Mouse (Mus musculus): ENCODE measurements around the gene Gjc1. TPM values are rescaled to one million over a fixed set of nuclear protein-coding genes. Genes with fewer than 3 reads are reported as not detected.

The Gjc1 gene
- polyA plus RNA-seq, 1 experiment from 2014 or later, result 78.5 TPM

- no peaks in the 10 kb centered on the region for H3K36me3 ChIP-seq (ENCODE audit: control insufficient read depth, insufficient read depth, low read length)
- H3K4me3 ChIP-seq (ENCODE audit: low read depth, low read length), result no peak overlapping the region
- no peaks in the 10 kb centered on the region for H3K9me3 ChIP-seq (ENCODE audit: control insufficient read depth, low read length)
- H3K27me3 ChIP-seq (ENCODE audit: control insufficient read depth, insufficient read depth, low read length), result no peaks in the 10 kb centered on the region; the same call in 1 of the 2 replicates
- no peak overlapping the region for H3K9ac ChIP-seq (ENCODE audit: low read depth, low read length)
- no peak overlapping the region for H3K27ac ChIP-seq (ENCODE audit: low read depth, low read length)
- H3K4me2 ChIP-seq (replicated peaks; ENCODE audit: low read depth, low read length), result no peak overlapping the region
- ATAC-seq (ENCODE audit: low FRiP score), result no peak
- peak; percentile 25 for DNase-seq (ENCODE audit: low spot score)
- peaks cover 3% of the 10 kb centered on the region for H3K4me1 ChIP-seq (replicated peaks; ENCODE audit: control insufficient read depth, insufficient read depth, low read length)
- 58% methylated on average over 6 of the region's 6 CpGs for WGBS
These were observed 1.7 kb upstream of the Gjc1 start for GRCm38 (mm10) chr11:102821231-102821630.

GRCm38 (mm10) chr11:102820432-102820831 is 932 bp upstream of the Gjc1 start:
- Histone ChIP-seq H3K9ac (ENCODE audit: low read depth, low read length) (no peak overlapping the region), H3K4me3 (ENCODE audit: low read depth, low read length) (no peak overlapping the region), H3K27me3 (ENCODE audit: control insufficient read depth, insufficient read depth, low read length) (no peaks in the 10 kb centered on the region; the same call in 1 of the 2 replicates), H3K4me1 (replicated peaks; ENCODE audit: control insufficient read depth, insufficient read depth, low read length) (peaks cover 3% of the 10 kb centered on the region), H3K27ac (ENCODE audit: low read depth, low read length) (no peak overlapping the region), H3K4me2 (replicated peaks; ENCODE audit: low read depth, low read length) (no peak overlapping the region), H3K36me3 (ENCODE audit: control insufficient read depth, insufficient read depth, low read length) (no peaks in the 10 kb centered on the region), H3K9me3 (ENCODE audit: control insufficient read depth, low read length) (no peaks in the 10 kb centered on the region)
- DNase-seq (ENCODE audit: low spot score), result peak; percentile 9
- no peak for ATAC-seq (ENCODE audit: low FRiP score)
- 8% methylated on average over 3 of the region's 3 CpGs for WGBS

GRCm38 (mm10) chr11:102819783-102820385 is 384 bp upstream of the Gjc1 start:
- H3K4me1 ChIP-seq (replicated peaks; ENCODE audit: control insufficient read depth, insufficient read depth, low read length), result peaks cover 3% of the 10 kb centered on the region
- H3K27ac ChIP-seq (ENCODE audit: low read depth, low read length), result peak overlapping the region; percentile 96; the same call in 1 of the 2 replicates
- no peak for ATAC-seq (ENCODE audit: low FRiP score)
- WGBS, result 5% methylated on average over 14 of the region's 14 CpGs
- H3K4me2 ChIP-seq (replicated peaks; ENCODE audit: low read depth, low read length), result peak overlapping the region; percentile 83
- DNase-seq (ENCODE audit: low spot score), result peak; percentile 10
- no peaks in the 10 kb centered on the region for H3K36me3 ChIP-seq (ENCODE audit: control insufficient read depth, insufficient read depth, low read length)
- H3K9ac ChIP-seq (ENCODE audit: low read depth, low read length), result no peak overlapping the region; the same call in 1 of the 2 replicates
- H3K4me3 ChIP-seq (ENCODE audit: low read depth, low read length), result peak overlapping the region; percentile 87
- H3K9me3 ChIP-seq (ENCODE audit: control insufficient read depth, low read length), result no peaks in the 10 kb centered on the region
- no peaks in the 10 kb centered on the region; the same call in 1 of the 2 replicates for H3K27me3 ChIP-seq (ENCODE audit: control insufficient read depth, insufficient read depth, low read length)

- Histone ChIP-seq H3K27ac (ENCODE audit: low read depth, low read length) (peak overlapping the region; percentile 96), H3K4me1 (replicated peaks; ENCODE audit: control insufficient read depth, insufficient read depth, low read length) (peaks cover 3% of the 10 kb centered on the region), H3K4me3 (ENCODE audit: low read depth, low read length) (peak overlapping the region; percentile 87), H3K9me3 (ENCODE audit: control insufficient read depth, low read length) (no peaks in the 10 kb centered on the region), H3K9ac (ENCODE audit: low read depth, low read length) (peak overlapping the region; percentile 99), H3K36me3 (ENCODE audit: control insufficient read depth, insufficient read depth, low read length) (no peaks in the 10 kb centered on the region), H3K27me3 (ENCODE audit: control insufficient read depth, insufficient read depth, low read length) (no peaks in the 10 kb centered on the region; the same call in 1 of the 2 replicates), H3K4me2 (replicated peaks; ENCODE audit: low read depth, low read length) (peak overlapping the region; percentile 83)
- under 1% methylated on average over 42 of the region's 92 CpGs for WGBS
- ATAC-seq (ENCODE audit: low FRiP score), result peak; percentile 35; the same call in 1 of the 2 replicates
- DNase-seq (ENCODE audit: low spot score), result peak; percentile 74
These were observed 1.1 kb downstream of the Gjc1 start for GRCm38 (mm10) chr11:102818121-102819020.

- no peaks in the 10 kb centered on the region for H3K27me3 ChIP-seq (ENCODE audit: control insufficient read depth, insufficient read depth, low read length)
- H3K4me2 ChIP-seq (replicated peaks; ENCODE audit: low read depth, low read length), result no peak overlapping the region
- ATAC-seq (ENCODE audit: low FRiP score) (no peak), DNase-seq (ENCODE audit: low spot score) (no peak)
- H3K36me3 ChIP-seq (ENCODE audit: control insufficient read depth, insufficient read depth, low read length), result no peaks in the 10 kb centered on the region
- no peaks in the 10 kb centered on the region for H3K9me3 ChIP-seq (ENCODE audit: control insufficient read depth, low read length)
- peaks cover 3% of the 10 kb centered on the region for H3K4me1 ChIP-seq (replicated peaks; ENCODE audit: control insufficient read depth, insufficient read depth, low read length)
- H3K4me3 ChIP-seq (ENCODE audit: low read depth, low read length), result no peak overlapping the region
- no peak overlapping the region for H3K9ac ChIP-seq (ENCODE audit: low read depth, low read length)
- H3K27ac ChIP-seq (ENCODE audit: low read depth, low read length), result no peak overlapping the region
These were observed 4.6 kb downstream of the Gjc1 start for GRCm38 (mm10) chr11:102814881-102815280.

GRCm38 (mm10) chr11:102810721-102811485 is 8.6 kb downstream of the Gjc1 start:
- no peaks in the 10 kb centered on the region for H3K27me3 ChIP-seq (ENCODE audit: control insufficient read depth, insufficient read depth, low read length)
- no peak overlapping the region for H3K27ac ChIP-seq (ENCODE audit: low read depth, low read length)
- H3K4me2 ChIP-seq (replicated peaks; ENCODE audit: low read depth, low read length), result no peak overlapping the region
- no peaks in the 10 kb centered on the region for H3K36me3 ChIP-seq (ENCODE audit: control insufficient read depth, insufficient read depth, low read length)
- no peak for ATAC-seq (ENCODE audit: low FRiP score)
- WGBS, result 75% methylated on average over 4 of the region's 4 CpGs
- no peak overlapping the region for H3K4me3 ChIP-seq (ENCODE audit: low read depth, low read length)
- H3K9ac ChIP-seq (ENCODE audit: low read depth, low read length), result no peak overlapping the region
- DNase-seq (ENCODE audit: low spot score), result no peak
- no peaks in the 10 kb centered on the region; the same call in 1 of the 2 replicates for H3K4me1 ChIP-seq (replicated peaks; ENCODE audit: control insufficient read depth, insufficient read depth, low read length)
- no peaks in the 10 kb centered on the region for H3K9me3 ChIP-seq (ENCODE audit: control insufficient read depth, low read length)

GRCm38 (mm10) chr11:102808246-102808645 is 11.3 kb downstream of the Gjc1 start:
- Histone ChIP-seq H3K36me3 (ENCODE audit: control insufficient read depth, insufficient read depth, low read length) (peaks cover 4% of the 10 kb centered on the region; the same call in 1 of the 2 replicates), H3K27me3 (ENCODE audit: control insufficient read depth, insufficient read depth, low read length) (no peaks in the 10 kb centered on the region), H3K27ac (ENCODE audit: low read depth, low read length) (no peak overlapping the region), H3K4me2 (replicated peaks; ENCODE audit: low read depth, low read length) (no peak overlapping the region), H3K9me3 (ENCODE audit: control insufficient read depth, low read length) (no peaks in the 10 kb centered on the region), H3K4me3 (ENCODE audit: low read depth, low read length) (no peak overlapping the region), H3K9ac (ENCODE audit: low read depth, low read length) (no peak overlapping the region), H3K4me1 (replicated peaks; ENCODE audit: control insufficient read depth, insufficient read depth, low read length) (no peaks in the 10 kb centered on the region)
- WGBS, result 84% methylated on average over 5 of the region's 5 CpGs
- DNase-seq (ENCODE audit: low spot score) (no peak), ATAC-seq (ENCODE audit: low FRiP score) (no peak)

- Histone ChIP-seq H3K27ac (ENCODE audit: low read depth, low read length) (no peak overlapping the region), H3K36me3 (ENCODE audit: control insufficient read depth, insufficient read depth, low read length) (peaks cover 12% of the 10 kb centered on the region)
These were observed 16.0 kb downstream of the Gjc1 start for GRCm38 (mm10) chr11:102803453-102803852.

More at GRCm38 (mm10) chr11:102803453-102803852, 16.0 kb downstream of the Gjc1 start:
- H3K4me3 ChIP-seq (ENCODE audit: low read depth, low read length), result no peak overlapping the region
- WGBS, result 86% methylated on average over 5 of the region's 5 CpGs
- no peaks in the 10 kb centered on the region for H3K9me3 ChIP-seq (ENCODE audit: control insufficient read depth, low read length)
- H3K4me1 ChIP-seq (replicated peaks; ENCODE audit: control insufficient read depth, insufficient read depth, low read length), result no peaks in the 10 kb centered on the region
- no peak for DNase-seq (ENCODE audit: low spot score)
- no peak overlapping the region for H3K4me2 ChIP-seq (replicated peaks; ENCODE audit: low read depth, low read length)
- no peak overlapping the region for H3K9ac ChIP-seq (ENCODE audit: low read depth, low read length)
- ATAC-seq (ENCODE audit: low FRiP score), result no peak
- no peaks in the 10 kb centered on the region for H3K27me3 ChIP-seq (ENCODE audit: control insufficient read depth, insufficient read depth, low read length)
